Mouse (Mus musculus) MEL (cell line): ENCODE data around the gene Eif2b4. TPM values are rescaled to one million over a fixed set of nuclear protein-coding genes. Genes with fewer than 3 reads are reported as not detected.
A peak's percentile ranks its signal among the peaks of the same experiment; 100 is the strongest.

Source experiments
- DNase-seq: peaks from one replicate; pipeline ENCODE4 v3.0.0; 2011; ENCODE audit warnings: low read depth, low spot score
- H3K27ac ChIP-seq: 2 replicates; pipeline ENCODE4 v1.5.1; 2012; ENCODE audit warnings: low read depth, mild to moderate bottlenecking, control low read depth, low read length, moderate library complexity; ENCODE audit not compliant: control insufficient read depth
- H3K27me3 ChIP-seq, 2 experiments: fragments of 150-350 bp in 1 of 2; sonication (generic) in 1 of 2; 2 replicates each; pipeline ENCODE4 v1.6.1; 2012; ENCODE audit warnings: low read length in 2 of 2, mild to moderate bottlenecking in 2 of 2, improper control_type of control experiment in 1 of 2, moderate library complexity in 1 of 2; ENCODE audit not compliant: insufficient read depth in 2 of 2, control insufficient read depth in 1 of 2
- H3K36me3 ChIP-seq, 2 experiments: 2 replicates each; pipeline ENCODE4 v1.6.1; 2012 to 2014; ENCODE audit warnings: low read length in 2 of 2, improper control_type of control experiment in 1 of 2, inconsistent platforms in 1 of 2, mild to moderate bottlenecking in 1 of 2; ENCODE audit not compliant: insufficient read depth in 2 of 2, control insufficient read depth in 1 of 2
- H3K4me1 ChIP-seq, 2 experiments: fragments of 150-350 bp in 1 of 2; sonication (generic) in 1 of 2; 2 replicates each; pipeline ENCODE4 v1.6.1; 2012; ENCODE audit warnings: low read length in 2 of 2, improper control_type of control experiment in 1 of 2, mild to moderate bottlenecking in 1 of 2; ENCODE audit not compliant: insufficient read depth in 2 of 2, control insufficient read depth in 1 of 2
- H3K4me3 ChIP-seq, 2 experiments: fragments of 150-350 bp in 1 of 2; sonication (generic) in 1 of 2; 2 replicates each; pipeline ENCODE4 v1.5.1; 2012; ENCODE audit warnings: low read depth in 2 of 2, low read length in 2 of 2, mild to moderate bottlenecking in 2 of 2, moderate library complexity in 2 of 2, control low read depth in 1 of 2, improper control_type of control experiment in 1 of 2; ENCODE audit not compliant: control insufficient read depth in 1 of 2, insufficient read depth in 1 of 2
- H3K79me2 ChIP-seq: 2 replicates; pipeline ENCODE4 v1.6.1; 2012; ENCODE audit warnings: mild to moderate bottlenecking, low read length, moderate library complexity; ENCODE audit not compliant: control insufficient read depth, poor library complexity, insufficient read depth
- H3K9ac ChIP-seq: 2 replicates; pipeline ENCODE4 v1.6.1; 2012; ENCODE audit warnings: low read depth, mild to moderate bottlenecking, control low read depth, low read length, moderate library complexity; ENCODE audit not compliant: control insufficient read depth, poor library complexity, severe bottlenecking
- H3K9me3 ChIP-seq: fragments of 150-350 bp; sonication (generic); replicated peaks from 2 replicates; pipeline ENCODE4 v1.6.1; 2012; ENCODE audit warnings: mild to moderate bottlenecking, low read length, improper control_type of control experiment, moderate library complexity; ENCODE audit not compliant: insufficient read depth
- CHD2 ChIP-seq: IDR thresholded peaks from 2 replicates; pipeline ENCODE4 v1.6.1; 2011; ENCODE audit warnings: low read length, improper control_type of control experiment
- CTCF ChIP-seq, 3 experiments: IDR thresholded peaks in 2 of 3; conservative IDR thresholded peaks in 1 of 3; 2 replicates each; pipeline ENCODE4 v1.5.1; 2011 to 2012; ENCODE audit warnings: low read length in 3 of 3, low read depth in 2 of 3, mild to moderate bottlenecking in 2 of 3, improper control_type of control experiment in 1 of 3, inconsistent platforms in 1 of 3, mixed read lengths in 1 of 3, moderate library complexity in 1 of 3; ENCODE audit not compliant: control insufficient read depth in 1 of 3, insufficient read depth in 1 of 3, poor library complexity in 1 of 3, severe bottlenecking in 1 of 3
- E2F4 ChIP-seq: IDR thresholded peaks from 2 replicates; pipeline ENCODE4 v1.6.1; 2011; ENCODE audit warnings: low read depth, low read length, improper control_type of control experiment, borderline replicate concordance
- ELF1 ChIP-seq: IDR thresholded peaks from 2 replicates; pipeline ENCODE4 v1.6.1; 2014; ENCODE audit warnings: low read depth, mild to moderate bottlenecking, inconsistent platforms, low read length, improper control_type of control experiment, moderate library complexity
- EP300 ChIP-seq, 2 experiments: IDR thresholded peaks; 2 replicates each; pipeline ENCODE4 v1.6.1; 2011; ENCODE audit warnings: improper control_type of control experiment in 2 of 2, low read length in 2 of 2, low read depth in 1 of 2, mild to moderate bottlenecking in 1 of 2
- ETS1 ChIP-seq: IDR thresholded peaks from 2 replicates; pipeline ENCODE4 v1.6.1; 2012; ENCODE audit warnings: low read depth, mild to moderate bottlenecking, inconsistent platforms, low read length, improper control_type of control experiment, moderate library complexity
- GABPA ChIP-seq: IDR thresholded peaks from 2 replicates; pipeline ENCODE4 v1.6.1; 2012; ENCODE audit warnings: low read depth, mild to moderate bottlenecking, inconsistent platforms, low read length, improper control_type of control experiment, moderate library complexity
- GATA1 ChIP-seq: IDR thresholded peaks from 2 replicates; pipeline ENCODE4 v1.6.1; 2011; ENCODE audit warnings: low read depth, low read length, improper control_type of control experiment
- HCFC1 ChIP-seq: IDR thresholded peaks from 2 replicates; pipeline ENCODE4 v1.6.1; 2012; ENCODE audit warnings: low read depth, mild to moderate bottlenecking, inconsistent platforms, low read length, improper control_type of control experiment, moderate library complexity
- JUND ChIP-seq: IDR thresholded peaks from 2 replicates; pipeline ENCODE4 v1.6.1; 2011; ENCODE audit warnings: low read depth, mild to moderate bottlenecking, improper control_type of control experiment, low read length
- KAT2A ChIP-seq: conservative IDR thresholded peaks from 2 replicates; pipeline ENCODE4 v1.6.1; 2012; ENCODE audit warnings: low read depth, low read length, improper control_type of control experiment, inconsistent platforms
- MAFK ChIP-seq: IDR thresholded peaks from 2 replicates; pipeline ENCODE4 v1.6.1; 2011; ENCODE audit warnings: low read depth, mild to moderate bottlenecking, low read length, improper control_type of control experiment, borderline replicate concordance
- MAZ ChIP-seq: IDR thresholded peaks from 2 replicates; pipeline ENCODE4 v1.6.1; 2012; ENCODE audit warnings: low read depth, mild to moderate bottlenecking, inconsistent platforms, low read length, improper control_type of control experiment
- MEF2A ChIP-seq: IDR thresholded peaks from 2 replicates; pipeline ENCODE4 v1.6.1; 2014; ENCODE audit warnings: low read depth, mild to moderate bottlenecking, inconsistent platforms, low read length, improper control_type of control experiment; ENCODE audit not compliant: poor library complexity, insufficient replicate concordance, severe bottlenecking; ENCODE audit errors: extremely low read depth
- MXI1 ChIP-seq: IDR thresholded peaks from 2 replicates; pipeline ENCODE4 v1.6.1; 2011; ENCODE audit warnings: mild to moderate bottlenecking, low read depth, low read length, improper control_type of control experiment
- MYB ChIP-seq: IDR thresholded peaks from 2 replicates; pipeline ENCODE4 v1.6.1; 2011; ENCODE audit warnings: mild to moderate bottlenecking, low read depth, low read length, improper control_type of control experiment
- MYC ChIP-seq: IDR thresholded peaks from 2 replicates; pipeline ENCODE4 v1.6.1; 2011; ENCODE audit warnings: low read depth, mild to moderate bottlenecking, low read length, improper control_type of control experiment, moderate library complexity
- NELFE ChIP-seq: IDR thresholded peaks from 2 replicates; pipeline ENCODE4 v1.6.1; 2011; ENCODE audit warnings: low read depth, low read length, improper control_type of control experiment
- NRF1 ChIP-seq: IDR thresholded peaks from 2 replicates; pipeline ENCODE4 v1.6.1; 2014; ENCODE audit warnings: low read depth, mild to moderate bottlenecking, inconsistent platforms, low read length, improper control_type of control experiment, moderate library complexity; ENCODE audit not compliant: poor library complexity, insufficient read depth, severe bottlenecking
- POLR2A ChIP-seq, 2 experiments: IDR thresholded peaks; 2 replicates each; pipeline ENCODE4 v1.6.1; 2011 to 2012; ENCODE audit warnings: low read length in 2 of 2, mild to moderate bottlenecking in 2 of 2, control low read depth in 1 of 2, improper control_type of control experiment in 1 of 2, low read depth in 1 of 2, moderate library complexity in 1 of 2; ENCODE audit not compliant: control insufficient read depth in 1 of 2, insufficient read depth in 1 of 2, poor library complexity in 1 of 2
- POLR2AphosphoS2 ChIP-seq: IDR thresholded peaks from 2 replicates; pipeline ENCODE4 v1.6.1; 2011; ENCODE audit warnings: low read length, improper control_type of control experiment
- RAD21 ChIP-seq: IDR thresholded peaks from 2 replicates; pipeline ENCODE4 v1.6.1; 2011; ENCODE audit warnings: mild to moderate bottlenecking, low read depth, low read length, improper control_type of control experiment
- RCOR1 ChIP-seq: IDR thresholded peaks from 2 replicates; pipeline ENCODE4 v1.6.1; 2012; ENCODE audit warnings: low read depth, mild to moderate bottlenecking, inconsistent platforms, low read length, improper control_type of control experiment
- SIN3A ChIP-seq: IDR thresholded peaks from 2 replicates; pipeline ENCODE4 v1.6.1; 2012; ENCODE audit warnings: low read length, improper control_type of control experiment, inconsistent platforms
- SMC3 ChIP-seq: IDR thresholded peaks from 2 replicates; pipeline ENCODE4 v1.6.1; 2011; ENCODE audit warnings: low read depth, low read length, improper control_type of control experiment
- TAL1 ChIP-seq: IDR thresholded peaks from 2 replicates; pipeline ENCODE4 v1.6.1; 2012; ENCODE audit warnings: mild to moderate bottlenecking, inconsistent platforms, low read length, moderate library complexity, mixed read lengths
- TBP ChIP-seq: IDR thresholded peaks from 2 replicates; pipeline ENCODE4 v1.8.0; 2011; ENCODE audit warnings: low read depth, low read length, improper control_type of control experiment
- TCF12 ChIP-seq: IDR thresholded peaks from 2 replicates; pipeline ENCODE4 v1.6.1; 2014; ENCODE audit warnings: low read depth, mild to moderate bottlenecking, inconsistent platforms, low read length, improper control_type of control experiment, moderate library complexity
- UBTF ChIP-seq: IDR thresholded peaks from 2 replicates; pipeline ENCODE4 v1.6.1; 2012; ENCODE audit warnings: low read depth, mild to moderate bottlenecking, inconsistent platforms, low read length, improper control_type of control experiment, moderate library complexity, borderline replicate concordance; ENCODE audit not compliant: insufficient read depth
- USF1 ChIP-seq: IDR thresholded peaks from 2 replicates; pipeline ENCODE4 v1.6.1; 2014; ENCODE audit warnings: low read depth, mild to moderate bottlenecking, inconsistent platforms, low read length, improper control_type of control experiment, moderate library complexity
- USF2 ChIP-seq, 2 experiments: IDR thresholded peaks; 2 replicates each; pipeline ENCODE4 v1.6.1; 2011 to 2012; ENCODE audit warnings: improper control_type of control experiment in 2 of 2, low read length in 2 of 2, borderline replicate concordance in 1 of 2, inconsistent platforms in 1 of 2, low read depth in 1 of 2, mild to moderate bottlenecking in 1 of 2; ENCODE audit not compliant: insufficient read depth in 1 of 2
- ZC3H11A ChIP-seq: IDR thresholded peaks from 2 replicates; pipeline ENCODE4 v1.6.1; 2012; ENCODE audit warnings: low read depth, mild to moderate bottlenecking, inconsistent platforms, low read length, improper control_type of control experiment
- ZKSCAN1 ChIP-seq: IDR thresholded peaks from 2 replicates; pipeline ENCODE4 v1.6.1; 2012; ENCODE audit warnings: low read depth, mild to moderate bottlenecking, inconsistent platforms, low read length, improper control_type of control experiment, moderate library complexity
- ZMIZ1 ChIP-seq: IDR thresholded peaks from 2 replicates; pipeline ENCODE4 v1.6.1; 2012; ENCODE audit warnings: low read depth, mild to moderate bottlenecking, inconsistent platforms, low read length, improper control_type of control experiment, moderate library complexity
- ZNF384 ChIP-seq: IDR thresholded peaks from 2 replicates; pipeline ENCODE4 v1.6.1; 2012; ENCODE audit warnings: low read depth, mild to moderate bottlenecking, inconsistent platforms, low read length, improper control_type of control experiment
- polyA plus RNA-seq, 2 experiments: library from polyadenylated mRNA; stranded (reverse) in 1 of 2; unstranded in 1 of 2; fragments of >175 nt in 1 of 2; fragments of >200 nt in 1 of 2; gene quantifications; 2 replicates each; pipeline versions ENCODE4 v1.2.1 to v1.2.4; 2012; ENCODE audit warnings: low replicate concordance in 2 of 2, low read depth in 1 of 2; ENCODE audit not compliant: insufficient read length in 2 of 2, insufficient read depth in 1 of 2, missing spikeins in 1 of 2
- total RNA-seq: library from RNA; depleted of rRNA; stranded (reverse); fragments of 300-350 nt; gene quantifications from 2 replicates; pipeline ENCODE4 v1.2.3, GENCODE M21; 2012

Gene Eif2b4
- total and polyA plus RNA-seq, 3 experiments: 151 to 282 TPM; not detected in 1

GRCm38 (mm10) chr5:31240637-31241521 lies 47.6 kb upstream of the Eif2b4 start, which contains the start of the genes Nrbp1 and Gm9970:
Gene Nrbp1 (plus strand): TSS chr5:31240864.
Gene Gm9970 (minus strand): TSS chr5:31241232.
- Histone ChIP-seq H3K27me3 (no peaks in the 10 kb centered on the region), H3K36me3 (peaks cover 4 to 7% of the 10 kb centered on the region in 2 experiments), H3K4me3 (peak within 1 kb of the TSS; percentile 99 to 100), H3K9me3 (no peaks in the 10 kb centered on the region), H3K4me1 (peaks cover 0 to 2% of the 10 kb centered on the region in 2 experiments; a peak in 2 of 4 replicates), H3K79me2 (peaks cover 17% of the 10 kb centered on the region), H3K27ac (peak within 1 kb of the TSS; percentile 81), H3K9ac (peak within 1 kb of the TSS; percentile 94)
- DNase-seq: peak; percentile 99
- no peak for TF ChIP-seq USF2 (IDR thresholded peaks at IDR 0.05; ENCODE audit: borderline replicate concordance in 1 of 2, insufficient read depth in 1 of 2, low read depth in 1 of 2, low read length in 2 of 2)
- peak; percentile 76 for TF ChIP-seq TBP
- TF ChIP-seq CTCF (IDR thresholded peaks at IDR 0.05 in 2 of 3, conservative IDR thresholded peaks at IDR 0.05 in 1 of 3; ENCODE audit: control insufficient read depth in 1 of 3, insufficient read depth in 1 of 3, low read depth in 2 of 3, low read length in 3 of 3, poor library complexity in 1 of 3, severe bottlenecking in 1 of 3): 0 out of 6 replicates have a peak, but pooled peaks of 1 of the 3 experiments have one; percentile 0
- TF ChIP-seq UBTF: 0 out of 2 replicates have a peak, but pooled peaks have one; percentile 66
- TF ChIP-seq NELFE: peak; percentile 94
- no peak for TF ChIP-seq MYC
- TF ChIP-seq KAT2A: no peak; the same call in 1 of the 2 replicates
- TF ChIP-seq MXI1: peak; percentile 49
- peak; percentile 37; the same call in 1 of the 2 replicates for TF ChIP-seq ETS1
- TF ChIP-seq RCOR1: peak; percentile 13; the same call in 1 of the 2 replicates
- TF ChIP-seq ZNF384: no peak
- TF ChIP-seq POLR2A (IDR thresholded peaks at IDR 0.05; ENCODE audit: control insufficient read depth in 1 of 2, insufficient read depth in 1 of 2, low read depth in 1 of 2, low read length in 2 of 2, poor library complexity in 1 of 2): peak; percentile 87 to 90
- TF ChIP-seq TCF12: peak; percentile 73
- no peak for TF ChIP-seq MYB
- peak; percentile 92 for TF ChIP-seq SIN3A
- no peak for TF ChIP-seq EP300 (IDR thresholded peaks at IDR 0.05; ENCODE audit: low read depth in 1 of 2, low read length in 2 of 2)
- peak; percentile 95 for TF ChIP-seq ZMIZ1
- no peak for TF ChIP-seq SMC3
- peak; percentile 54; the same call in 1 of the 2 replicates for TF ChIP-seq NRF1
- no peak for TF ChIP-seq MAFK
- no peak for TF ChIP-seq CHD2
- TF ChIP-seq ZC3H11A: no peak
- TF ChIP-seq JUND: no peak
- no peak for TF ChIP-seq GATA1
- TF ChIP-seq POLR2AphosphoS2: peak; percentile 93
- TF ChIP-seq RAD21: no peak
- no peak for TF ChIP-seq ZKSCAN1
- TF ChIP-seq GABPA: no peak
- peak; percentile 97; the same call in 1 of the 2 replicates for TF ChIP-seq MAZ
- TF ChIP-seq ELF1: peak; percentile 84
- TF ChIP-seq HCFC1: peak; percentile 83
- no peak for TF ChIP-seq USF1
- no peak for TF ChIP-seq TAL1
- TF ChIP-seq E2F4: no peak
- no peak for TF ChIP-seq MEF2A
